10 mouse cellular contexts compared by ENCODE assay signal in the genomic region with DNA sequence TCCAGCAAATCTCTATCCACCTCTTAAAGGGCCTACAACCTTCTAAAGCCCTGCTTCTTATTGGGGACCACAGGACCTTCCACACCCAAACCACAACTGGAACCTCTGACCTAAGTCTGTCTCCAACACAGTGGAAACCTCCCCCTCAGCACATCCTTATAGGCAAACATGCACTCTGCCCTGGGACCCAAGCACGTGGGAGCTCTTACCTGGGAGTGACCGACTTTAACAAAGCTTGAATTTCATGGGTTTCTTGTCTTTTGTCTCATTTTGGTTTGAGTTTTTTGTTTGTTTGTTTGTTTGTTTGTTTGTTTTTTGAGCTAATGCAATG. TPM values are rescaled to one million over a fixed set of nuclear protein-coding genes. Genes with fewer than 3 reads are reported as not detected.
DNase-seq lines count a peak whose midpoint lies in the region; ATAC-seq and TF ChIP-seq lines count a peak whose summit lies in the region.
"Had no signal": no experiment of that assay in that cellular context is flagged by ENCODE, and none has a peak within 500 bp of the region (broad histone marks: within the 10 kb centered on the region; RNA-seq: fewer than 3 reads in every experiment).

No protein-coding gene starts in this region.

- intact Hi-C loops in heart, postnatal 14 days (cut with DNase I), result loop anchor here (5.0 kb wide), 1 partner anchor 179 kb away; no protein-coding TSS in a partner anchor

- ATAC-seq in heart, embryonic 13.5 days (ENCODE audit: extremely low read depth, insufficient number of reproducible peaks, low FRiP score, low TSS enrichment), result no peak
- ATAC-seq in liver, embryonic 14.5 days (ENCODE audit: insufficient read depth), result no peak

- H3K4me1 ChIP-seq in heart, embryonic 13.5 days, result peaks cover 35% of the 10 kb centered on the region
- peaks cover 21% of the 10 kb centered on the region for H3K4me1 ChIP-seq in spleen, adult 2 months (ENCODE audit: control insufficient read depth, insufficient read depth, insufficient read length)
- H3K4me1 ChIP-seq in liver, embryonic 14.5 days (replicated peaks; ENCODE audit: control insufficient read depth in 2 of 2, insufficient read depth in 2 of 2, low read length in 1 of 2), result peaks cover 12 to 23% of the 10 kb centered on the region in 2 experiments

- TF ChIP-seq POLR2A in spleen, adult 2 months (IDR thresholded peaks at IDR 0.05; ENCODE audit: low read depth, low read length), result no peak

- no peaks in the 10 kb centered on the region for H3K36me3 ChIP-seq in heart, embryonic 13.5 days
- no peaks in the 10 kb centered on the region for H3K36me3 ChIP-seq in spleen, adult 2 months (ENCODE audit: control insufficient read depth, insufficient read depth, low read length)
- no peaks in the 10 kb centered on the region for H3K36me3 ChIP-seq in liver, embryonic 14.5 days (replicated peaks; ENCODE audit: control insufficient read depth, insufficient read depth, low read depth)
- H3K36me3 ChIP-seq: limb, embryonic 13.5 days had no signal

- H3K27ac ChIP-seq in heart, embryonic 13.5 days (replicated peaks), result peak overlapping the region; percentile 81
- peak overlapping the region; percentile 46 for H3K27ac ChIP-seq in spleen, adult 2 months (ENCODE audit: insufficient read depth, low read length)
- H3K27ac ChIP-seq in liver, embryonic 14.5 days, result peak overlapping the region; percentile 37; the same call in 1 of the 2 replicates
- H3K27ac ChIP-seq: limb, embryonic 13.5 days had no signal

- H3K4me3 ChIP-seq in heart, embryonic 13.5 days, result no peak overlapping the region
- no peak overlapping the region for H3K4me3 ChIP-seq in spleen, adult 2 months (ENCODE audit: extremely low read depth, insufficient read depth, insufficient read length)
- H3K4me3 ChIP-seq in liver, embryonic 14.5 days (ENCODE audit: insufficient read depth in 1 of 2, low read depth in 2 of 2, low read length in 2 of 2), result no peak overlapping the region
- H3K4me3 ChIP-seq: limb, embryonic 13.5 days had no signal

- 56% methylated on average over 2 of the region's 2 CpGs for WGBS in heart, embryonic 13.5 days
- WGBS in spleen, adult 2 months, result 29% methylated on average over 2 of the region's 2 CpGs
- 13% methylated on average over 2 of the region's 2 CpGs for WGBS in liver, embryonic 14.5 days (ENCODE audit: insufficient replicate concordance)

- no peaks in the 10 kb centered on the region; the same call in 1 of the 2 replicates for H3K9me3 ChIP-seq in heart, embryonic 13.5 days
- H3K9me3 ChIP-seq in liver, embryonic 14.5 days (ENCODE audit: control insufficient read depth, low read length), result no peaks in the 10 kb centered on the region
- H3K9me3 ChIP-seq: limb, embryonic 13.5 days had no signal

- no peak for DNase-seq in heart, postnatal 14 days
- no peak for DNase-seq in spleen, adult 2 months (ENCODE audit: low read depth in 1 of 2, low spot score in 2 of 2)
- no peak for DNase-seq in spleen, postnatal 4 days (ENCODE audit: low spot score in 2 of 2)
- DNase-seq in liver, embryonic 14.5 days (ENCODE audit: low read depth in 3 of 3, low spot score in 3 of 3), result no peak
- no peak for DNase-seq in layer of hippocampus, adult 11-12 months (ENCODE audit: low spot score)
- DNase-seq in adrenal gland, adult 2 months, result no peak
- no peak for DNase-seq in spleen, postnatal 36 days (ENCODE audit: low spot score in 2 of 2)
- DNase-seq: cerebellum, adult 11-12 months had no signal

- TF ChIP-seq EP300 in liver, embryonic 14.5 days (IDR thresholded peaks at IDR 0.05; ENCODE audit: low read depth), result no peak

- no peaks in the 10 kb centered on the region for H3K27me3 ChIP-seq in heart, embryonic 13.5 days (replicated peaks)
- H3K27me3 ChIP-seq in spleen, adult 2 months (ENCODE audit: control insufficient read depth, insufficient read depth, low read length), result no peaks in the 10 kb centered on the region
- H3K27me3 ChIP-seq in liver, embryonic 14.5 days (ENCODE audit: control insufficient read depth, insufficient read depth, low read length), result no peaks in the 10 kb centered on the region
- H3K27me3 ChIP-seq: limb, embryonic 13.5 days had no signal

- no peak overlapping the region; the same call in 1 of the 2 replicates for H3K9ac ChIP-seq in heart, embryonic 13.5 days
- no peak overlapping the region for H3K9ac ChIP-seq in liver, embryonic 14.5 days (replicated peaks)
- H3K9ac ChIP-seq: limb, embryonic 13.5 days had no signal

- H3K4me2 ChIP-seq in heart, embryonic 13.5 days, result peak overlapping the region; percentile 49
- H3K4me2 ChIP-seq in liver, embryonic 14.5 days (ENCODE audit: low read depth), result peak overlapping the region; percentile 40
- H3K4me2 ChIP-seq: limb, embryonic 13.5 days had no signal

- TF ChIP-seq CTCF in spleen, adult 2 months (IDR thresholded peaks at IDR 0.05; ENCODE audit: extremely low read depth, insufficient read depth, insufficient read length, insufficient replicate concordance), result no peak
- TF ChIP-seq CTCF in liver, embryonic 14.5 days (IDR thresholded peaks at IDR 0.05; ENCODE audit: low read depth), result no peak

RNA-seq across cellular contexts. Expression of gene Gmpr, which starts 51.4 kb away (rescaled TPM):
- polyA plus RNA-seq in heart, embryonic 13.5 days (2015; fragmentation: Nextera tagmentation; extraction: Ambion mirVana), result 179 and 199 TPM in 2 replicates
- 100 to 1,000 TPM; 166 to 175 TPM for total RNA-seq in heart, postnatal 14 days (2021)
- 5.1 and 5.7 TPM in 2 replicates for polyA plus RNA-seq in spleen, adult 2 months (2012; rRNA removed)
- 116 and 155 TPM in 2 replicates for polyA plus RNA-seq in liver, embryonic 14.5 days (2012; rRNA removed)
- 295 and 311 TPM in 2 replicates for polyA plus RNA-seq in liver, embryonic 14.5 days (2014; fragmentation: Nextera tagmentation; extraction: Ambion mirVana)
- total RNA-seq in adrenal gland, adult 2 months (2021), result 100 to 1,000 TPM in 1 of 2 experiments, 10 to 100 TPM in 1; 57.8 to 114 TPM
- polyA plus RNA-seq in adrenal gland, adult 2 months (2012; rRNA removed), result 22.8 and 34.2 TPM in 2 replicates
